Mouse (Mus musculus): ENCODE measurements around the gene Olfr463. TPM values are rescaled to one million over a fixed set of nuclear protein-coding genes. Genes with fewer than 3 reads are reported as not detected.

Gene Olfr463
- not detected in 2 replicates for polyA plus RNA-seq (2012; rRNA removed)

GRCm38 (mm10) chr11:87897287-87897686, at the start of gene Olfr463:
Gene Olfr463, minus strand, starts transcription at chr11:87897387.
- Histone ChIP-seq H3K4me3 (ENCODE audit: insufficient read depth, low read depth, low read length) (no peak within 1 kb of the TSS), H3K27me3 (replicated peaks; ENCODE audit: control insufficient read depth, insufficient read depth, low read length) (no peaks in the 10 kb centered on the region), H3K4me1 (ENCODE audit: control insufficient read depth, insufficient read depth, low read length) (no peaks in the 10 kb centered on the region), H3K36me3 (ENCODE audit: control insufficient read depth, insufficient read depth, low read length) (no peaks in the 10 kb centered on the region), H3K27ac (ENCODE audit: insufficient read depth, low read depth, low read length) (no peak within 1 kb of the TSS)
- DNase-seq = no peak
- TF ChIP-seq CTCF (conservative IDR thresholded peaks at IDR 0.05; ENCODE audit: insufficient read depth, insufficient read length, low read depth, low read length) (no peak), POLR2A (IDR thresholded peaks at IDR 0.05; ENCODE audit: low read depth, low read length) (no peak)

DNA sequence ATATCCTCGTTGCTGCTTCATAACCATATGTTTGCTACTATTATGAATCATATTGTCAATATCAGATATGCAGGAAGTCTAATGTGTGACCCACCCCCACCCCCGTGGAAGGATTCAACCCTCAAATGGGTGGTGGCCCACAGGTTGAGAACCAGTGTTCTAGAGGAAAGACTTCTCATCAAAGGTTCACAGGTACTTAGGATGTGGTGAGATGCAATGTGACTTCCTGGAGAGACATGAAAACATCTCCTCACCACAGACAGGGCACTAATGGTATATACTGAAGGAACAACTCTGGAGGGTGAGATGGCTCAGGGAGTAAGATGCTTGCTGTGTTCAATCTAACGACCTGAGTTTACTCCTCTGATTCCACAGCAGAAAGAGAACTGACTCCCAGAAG, 38.3 kb upstream of the Olfr463 start:
- no peak overlapping the region for H3K27ac ChIP-seq (ENCODE audit: insufficient read depth, low read depth, low read length)

GRCm38 (mm10) chr11:87933731-87934130, 36.5 kb upstream of the Olfr463 start:
- no peaks in the 10 kb centered on the region for H3K36me3 ChIP-seq (ENCODE audit: control insufficient read depth, insufficient read depth, low read length)
- WGBS = 72% methylated on average over 2 of the region's 2 CpGs
- DNase-seq = no peak
- no peak overlapping the region for H3K27ac ChIP-seq (ENCODE audit: insufficient read depth, low read depth, low read length)
- no peaks in the 10 kb centered on the region for H3K27me3 ChIP-seq (replicated peaks; ENCODE audit: control insufficient read depth, insufficient read depth, low read length)
- H3K4me1 ChIP-seq (ENCODE audit: control insufficient read depth, insufficient read depth, low read length) = no peaks in the 10 kb centered on the region
- no peak overlapping the region for H3K4me3 ChIP-seq (ENCODE audit: insufficient read depth, low read depth, low read length)
- no peak for TF ChIP-seq CTCF (conservative IDR thresholded peaks at IDR 0.05; ENCODE audit: insufficient read depth, insufficient read length, low read depth, low read length)
- no peak for TF ChIP-seq POLR2A (IDR thresholded peaks at IDR 0.05; ENCODE audit: low read depth, low read length)

More for the DNA sequence above, 38.3 kb upstream of the Olfr463 start:
- Histone ChIP-seq H3K27me3 (replicated peaks; ENCODE audit: control insufficient read depth, insufficient read depth, low read length) (no peaks in the 10 kb centered on the region), H3K36me3 (ENCODE audit: control insufficient read depth, insufficient read depth, low read length) (no peaks in the 10 kb centered on the region), H3K4me1 (ENCODE audit: control insufficient read depth, insufficient read depth, low read length) (no peaks in the 10 kb centered on the region), H3K4me3 (ENCODE audit: insufficient read depth, low read depth, low read length) (no peak overlapping the region)
- 74% methylated on average over 3 of the region's 3 CpGs for WGBS
- TF ChIP-seq POLR2A (IDR thresholded peaks at IDR 0.05; ENCODE audit: low read depth, low read length) (no peak), CTCF (conservative IDR thresholded peaks at IDR 0.05; ENCODE audit: insufficient read depth, insufficient read length, low read depth, low read length) (no peak)
- DNase-seq = no peak

GRCm38 (mm10) chr11:87930348-87930747, 33.2 kb upstream of the Olfr463 start:
- H3K36me3 ChIP-seq (ENCODE audit: control insufficient read depth, insufficient read depth, low read length) = no peaks in the 10 kb centered on the region
- H3K27ac ChIP-seq (ENCODE audit: insufficient read depth, low read depth, low read length) = no peak overlapping the region
- 91% methylated on average over 2 of the region's 2 CpGs for WGBS
- DNase-seq = no peak
- TF ChIP-seq CTCF (conservative IDR thresholded peaks at IDR 0.05; ENCODE audit: insufficient read depth, insufficient read length, low read depth, low read length) (no peak), POLR2A (IDR thresholded peaks at IDR 0.05; ENCODE audit: low read depth, low read length) (no peak)
- H3K27me3 ChIP-seq (replicated peaks; ENCODE audit: control insufficient read depth, insufficient read depth, low read length) = no peaks in the 10 kb centered on the region; the same call in 1 of the 2 replicates
- H3K4me1 ChIP-seq (ENCODE audit: control insufficient read depth, insufficient read depth, low read length) = no peaks in the 10 kb centered on the region
- no peak overlapping the region for H3K4me3 ChIP-seq (ENCODE audit: insufficient read depth, low read depth, low read length)

GRCm38 (mm10) chr11:87920966-87921365, 23.8 kb upstream of the Olfr463 start, which contains the start of gene Olfr464:
Gene Olfr464, minus strand, starts transcription at chr11:87920967.
- no peak for DNase-seq
- Histone ChIP-seq H3K4me1 (ENCODE audit: control insufficient read depth, insufficient read depth, low read length) (no peaks in the 10 kb centered on the region), H3K36me3 (ENCODE audit: control insufficient read depth, insufficient read depth, low read length) (no peaks in the 10 kb centered on the region), H3K4me3 (ENCODE audit: insufficient read depth, low read depth, low read length) (no peak within 1 kb of the TSS), H3K27ac (ENCODE audit: insufficient read depth, low read depth, low read length) (no peak within 1 kb of the TSS), H3K27me3 (replicated peaks; ENCODE audit: control insufficient read depth, insufficient read depth, low read length) (no peaks in the 10 kb centered on the region)
- WGBS = 33% methylated on average over 5 of the region's 5 CpGs
- no peak for TF ChIP-seq POLR2A (IDR thresholded peaks at IDR 0.05; ENCODE audit: low read depth, low read length)
- TF ChIP-seq CTCF (conservative IDR thresholded peaks at IDR 0.05; ENCODE audit: insufficient read depth, insufficient read length, low read depth, low read length) = no peak

DNA sequence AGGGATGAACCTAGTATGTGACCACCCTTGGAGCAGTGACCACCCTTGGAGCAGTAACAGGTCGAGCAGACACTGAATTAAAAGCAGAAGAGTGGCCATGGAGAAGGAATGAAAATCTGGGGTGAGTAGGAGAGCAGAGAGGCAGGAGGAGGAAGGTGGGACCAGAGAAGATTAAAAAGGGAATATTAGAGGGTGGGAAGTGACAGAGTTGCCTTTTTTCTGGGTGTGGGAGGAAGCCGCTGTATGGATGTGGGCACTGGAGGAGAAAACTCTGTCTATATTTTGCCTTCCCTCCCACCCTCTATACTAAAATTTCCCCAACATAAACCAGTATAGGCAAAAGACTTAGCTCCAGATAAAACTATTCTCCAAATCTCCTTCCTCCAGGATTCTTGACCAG, 23.1 kb upstream of the Olfr463 start:
- no peak overlapping the region for H3K27ac ChIP-seq (ENCODE audit: insufficient read depth, low read depth, low read length)
- DNase-seq = no peak
- H3K4me1 ChIP-seq (ENCODE audit: control insufficient read depth, insufficient read depth, low read length) = no peaks in the 10 kb centered on the region
- no peaks in the 10 kb centered on the region for H3K36me3 ChIP-seq (ENCODE audit: control insufficient read depth, insufficient read depth, low read length)
- no peak overlapping the region for H3K4me3 ChIP-seq (ENCODE audit: insufficient read depth, low read depth, low read length)
- 67% methylated on average over 2 of the region's 2 CpGs for WGBS
- TF ChIP-seq POLR2A (IDR thresholded peaks at IDR 0.05; ENCODE audit: low read depth, low read length) (no peak), CTCF (conservative IDR thresholded peaks at IDR 0.05; ENCODE audit: insufficient read depth, insufficient read length, low read depth, low read length) (no peak)
- no peaks in the 10 kb centered on the region for H3K27me3 ChIP-seq (replicated peaks; ENCODE audit: control insufficient read depth, insufficient read depth, low read length)

DNA sequence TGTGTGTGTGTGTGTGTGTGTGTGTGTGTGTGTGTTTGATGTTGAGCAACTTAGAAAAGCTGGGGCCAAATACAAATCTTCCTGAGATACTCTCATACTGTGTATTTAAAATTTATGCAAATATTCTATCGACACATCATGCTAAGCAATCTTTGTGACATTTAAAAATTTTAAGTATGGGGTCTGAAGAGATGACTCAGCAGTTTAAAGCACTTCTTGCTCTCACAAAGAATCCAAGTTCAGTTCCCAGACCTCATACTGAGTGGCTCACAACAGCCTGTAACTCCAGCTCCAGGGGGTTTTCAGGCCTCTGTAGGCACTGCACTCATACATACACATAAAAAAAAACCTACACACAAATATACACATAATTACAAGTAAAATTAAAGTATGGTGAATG, 18.8 kb upstream of the Olfr463 start:
- H3K27me3 ChIP-seq (replicated peaks; ENCODE audit: control insufficient read depth, insufficient read depth, low read length) = no peaks in the 10 kb centered on the region
- TF ChIP-seq POLR2A (IDR thresholded peaks at IDR 0.05; ENCODE audit: low read depth, low read length) = no peak
- no peaks in the 10 kb centered on the region for H3K36me3 ChIP-seq (ENCODE audit: control insufficient read depth, insufficient read depth, low read length)
- H3K27ac ChIP-seq (ENCODE audit: insufficient read depth, low read depth, low read length) = no peak overlapping the region
- no peak for DNase-seq
- WGBS = 83% methylated on average over 1 of the region's 1 CpGs
- no peak overlapping the region for H3K4me3 ChIP-seq (ENCODE audit: insufficient read depth, low read depth, low read length)
- H3K4me1 ChIP-seq (ENCODE audit: control insufficient read depth, insufficient read depth, low read length) = no peaks in the 10 kb centered on the region

DNA sequence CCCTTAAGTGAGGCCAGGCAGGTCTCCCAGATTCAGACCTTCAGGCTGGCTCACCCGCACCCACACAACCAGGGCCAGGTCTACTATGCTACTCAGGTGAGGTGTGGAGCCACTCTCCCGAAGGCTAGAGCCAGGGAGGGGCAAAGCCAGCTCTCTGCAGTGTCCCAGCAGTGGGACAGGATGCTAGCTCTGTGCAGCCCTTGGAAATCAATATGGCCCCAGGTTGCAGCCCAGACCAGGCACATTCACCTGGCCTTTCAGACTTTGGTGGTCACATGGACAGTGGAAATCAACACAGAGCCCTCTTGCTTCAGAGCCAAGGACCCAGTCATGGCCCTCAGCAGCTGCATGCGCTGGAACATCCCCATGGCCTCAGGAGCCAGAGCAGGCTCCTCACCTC, 7.1 kb upstream of the Olfr463 start:
- no peak overlapping the region for H3K27ac ChIP-seq (ENCODE audit: insufficient read depth, low read depth, low read length)
- TF ChIP-seq CTCF (conservative IDR thresholded peaks at IDR 0.05; ENCODE audit: insufficient read depth, insufficient read length, low read depth, low read length) = no peak
- no peak for TF ChIP-seq POLR2A (IDR thresholded peaks at IDR 0.05; ENCODE audit: low read depth, low read length)
- H3K36me3 ChIP-seq (ENCODE audit: control insufficient read depth, insufficient read depth, low read length) = no peaks in the 10 kb centered on the region
- no peak for DNase-seq
- H3K4me1 ChIP-seq (ENCODE audit: control insufficient read depth, insufficient read depth, low read length) = no peaks in the 10 kb centered on the region
- 79% methylated on average over 3 of the region's 3 CpGs for WGBS
- H3K27me3 ChIP-seq (replicated peaks; ENCODE audit: control insufficient read depth, insufficient read depth, low read length) = no peaks in the 10 kb centered on the region
- H3K4me3 ChIP-seq (ENCODE audit: insufficient read depth, low read depth, low read length) = no peak overlapping the region

All from kidney, adult 2 months (tissue).